Mouse (Mus musculus) heart, adult 11 months (tissue): ENCODE measurements around the gene Ube2s.
"Not testable (repeated sequence)": the region's sequence is repeated elsewhere in the genome, so short reads cannot be mapped to it uniquely, and the experiment has no call there.

Experiments
- DNase-seq: peaks from one replicate; pipeline ENCODE4 v3.0.0; 2022

The Ube2s gene

DNA sequence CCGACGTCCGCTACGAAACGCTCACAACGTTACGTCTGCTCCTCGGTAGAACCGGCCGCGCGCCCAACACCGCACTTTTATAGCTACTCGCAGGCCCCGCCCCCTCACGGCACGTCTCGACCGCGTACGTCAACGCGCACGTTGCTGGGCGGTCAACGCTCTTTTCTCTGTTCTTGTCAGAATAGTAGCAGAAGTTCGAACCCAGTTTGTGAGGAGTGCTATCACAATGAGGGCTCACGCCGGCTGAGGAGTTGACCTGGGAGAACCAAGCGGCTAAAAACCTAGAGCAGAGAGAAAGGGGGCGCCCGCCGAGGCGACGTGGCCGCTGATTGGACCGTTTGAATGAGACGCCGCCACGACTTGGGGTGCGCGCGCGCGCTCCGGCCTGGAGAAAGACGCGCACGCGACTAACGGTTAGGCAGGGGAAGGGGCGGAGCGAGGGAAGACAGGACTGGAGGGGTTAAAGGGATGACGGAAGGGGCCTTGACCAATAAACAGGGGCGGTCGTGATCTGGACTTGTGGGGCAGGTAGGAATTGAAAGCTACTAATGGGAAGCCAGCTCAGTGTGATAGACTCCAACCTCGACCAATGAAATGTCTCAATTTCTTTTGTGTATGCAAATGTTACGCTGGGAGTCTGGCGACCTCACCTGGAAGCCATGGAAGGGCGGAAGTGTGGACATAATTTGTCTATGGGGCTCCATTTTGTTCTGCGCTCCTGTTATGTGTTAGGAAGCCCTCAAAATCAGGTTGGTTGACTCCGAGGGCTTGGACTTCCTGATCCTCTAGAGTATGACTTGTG is at the start of gene Ube2s:
Ube2s (minus strand) TSS at position 288 of the 802 bp plus-strand sequence.
- peak; percentile 100 for DNase-seq

DNA sequence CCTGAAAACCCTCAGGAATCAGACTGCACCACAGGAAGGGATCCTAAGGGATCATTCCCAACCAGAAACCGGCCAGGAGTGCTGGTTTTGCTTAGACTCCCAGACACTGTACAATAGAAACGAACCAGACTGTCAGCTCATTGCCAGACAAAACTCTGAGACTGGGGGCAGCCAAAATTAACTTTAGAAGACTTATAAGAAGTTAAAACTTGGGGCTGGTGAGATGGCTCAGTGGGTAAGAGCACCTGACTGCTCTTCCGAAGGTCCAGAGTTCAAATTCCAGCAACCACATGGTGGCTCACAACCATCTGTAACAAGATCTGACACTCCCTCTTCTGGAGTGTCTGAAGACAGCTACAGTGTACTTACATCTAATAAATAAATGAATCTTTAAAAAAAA is 48.5 kb upstream of the Ube2s start:
- not testable (repeated sequence) for DNase-seq

DNA sequence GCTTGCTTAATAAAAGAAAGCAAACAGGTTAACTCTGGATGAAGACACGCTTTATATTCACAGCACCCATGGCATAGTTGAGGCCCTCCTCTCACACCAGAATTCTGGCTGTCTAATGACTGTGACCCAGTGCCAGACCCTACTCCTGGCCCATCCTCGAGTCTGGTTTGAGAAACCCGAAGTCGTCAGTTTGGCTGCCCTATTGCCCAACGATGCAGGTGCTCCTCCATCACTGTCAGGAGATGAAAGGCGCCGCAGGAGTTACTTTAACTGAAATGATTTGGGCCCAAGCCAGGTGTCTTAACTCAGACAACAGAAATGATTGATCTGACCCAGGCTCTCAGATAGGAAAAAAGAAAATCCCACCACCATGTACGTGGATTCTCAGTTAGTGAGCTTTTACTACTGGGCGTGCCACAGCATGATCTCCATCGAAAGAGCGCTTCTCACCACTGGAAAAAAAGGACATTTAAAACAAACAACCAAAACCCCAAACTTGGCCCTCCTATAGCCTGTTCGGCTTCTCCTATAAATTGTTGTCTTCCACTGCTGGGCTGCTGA is 47.1 kb upstream of the Ube2s start:
- DNase-seq = peak; percentile 82

GRCm38 (mm10) chr7:4857321-4857720 is 44.9 kb upstream of the Ube2s start:
- no peak for DNase-seq

- peak; percentile 74 for DNase-seq
Measured at GRCm38 (mm10) chr7:4856508-4856907, 44.1 kb upstream of the Ube2s start.

- peak; percentile 86 for DNase-seq
Measured at GRCm38 (mm10) chr7:4853613-4854012, 41.2 kb upstream of the Ube2s start.

- peak; percentile 86 for DNase-seq
Measured at GRCm38 (mm10) chr7:4851315-4851688, 38.9 kb upstream of the Ube2s start.

GRCm38 (mm10) chr7:4850621-4851314 is 38.4 kb upstream of the Ube2s start:
- DNase-seq = peak; percentile 87

DNA sequence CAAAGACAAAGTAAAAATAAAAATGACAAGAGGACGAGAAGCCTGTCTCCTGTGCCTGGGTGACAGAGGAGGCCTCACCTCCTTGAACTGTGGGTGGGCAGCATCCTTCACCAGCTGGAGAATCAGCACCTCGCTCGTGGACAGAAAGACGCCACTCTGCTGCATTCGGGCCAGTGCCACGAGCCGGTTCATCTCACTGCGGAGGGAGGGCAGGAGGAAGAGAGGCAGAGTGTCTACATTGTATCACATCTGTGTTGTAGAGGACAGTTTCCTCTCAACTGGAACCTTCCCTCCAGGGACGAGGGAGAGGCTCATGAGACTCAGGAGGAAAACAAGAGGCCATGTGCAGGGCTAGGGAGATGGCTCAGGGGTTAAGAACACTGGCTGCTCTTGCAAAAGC is 37.0 kb upstream of the Ube2s start:
- no peak for DNase-seq

- DNase-seq = peak; percentile 92
Measured at GRCm38 (mm10) chr7:4844917-4845309, 32.5 kb upstream of the Ube2s start.

DNA sequence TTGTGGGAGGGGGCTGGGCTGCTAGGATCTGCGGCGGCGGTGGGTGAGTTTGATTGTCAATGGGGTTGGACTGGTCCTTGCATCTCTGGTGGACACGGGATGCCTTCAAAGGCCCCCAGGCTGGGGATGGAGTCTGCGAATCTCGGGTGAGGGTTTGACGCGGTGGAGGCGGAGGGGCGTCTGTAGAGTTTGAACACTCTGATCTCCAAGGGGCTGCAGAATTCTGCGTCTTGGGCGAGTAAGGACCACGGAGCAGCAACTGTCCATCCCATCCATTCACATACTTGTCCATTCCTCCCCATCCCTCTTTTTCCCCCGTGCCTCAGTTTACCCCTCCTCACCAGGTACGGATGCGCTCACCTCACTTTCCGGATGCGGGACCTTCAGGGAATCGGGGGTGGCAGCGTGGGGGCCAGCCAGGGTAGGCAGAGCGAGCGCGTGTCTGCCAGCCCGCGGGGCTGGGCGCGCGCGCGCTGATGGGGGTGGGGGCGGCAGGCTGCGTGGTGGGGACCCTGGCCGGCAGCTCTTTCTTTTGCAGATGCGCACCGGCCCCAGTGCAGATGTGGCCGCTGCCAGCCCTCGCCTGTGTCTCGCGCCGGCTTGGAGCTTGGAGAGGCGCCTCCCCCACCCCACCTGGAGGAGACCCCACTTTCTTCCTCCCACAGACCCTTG is 32.0 kb upstream of the Ube2s start, which contains the start of gene Shisa7:
Shisa7 (minus strand) TSS at position 452 of the 672 bp plus-strand sequence.
- DNase-seq = no peak

DNA sequence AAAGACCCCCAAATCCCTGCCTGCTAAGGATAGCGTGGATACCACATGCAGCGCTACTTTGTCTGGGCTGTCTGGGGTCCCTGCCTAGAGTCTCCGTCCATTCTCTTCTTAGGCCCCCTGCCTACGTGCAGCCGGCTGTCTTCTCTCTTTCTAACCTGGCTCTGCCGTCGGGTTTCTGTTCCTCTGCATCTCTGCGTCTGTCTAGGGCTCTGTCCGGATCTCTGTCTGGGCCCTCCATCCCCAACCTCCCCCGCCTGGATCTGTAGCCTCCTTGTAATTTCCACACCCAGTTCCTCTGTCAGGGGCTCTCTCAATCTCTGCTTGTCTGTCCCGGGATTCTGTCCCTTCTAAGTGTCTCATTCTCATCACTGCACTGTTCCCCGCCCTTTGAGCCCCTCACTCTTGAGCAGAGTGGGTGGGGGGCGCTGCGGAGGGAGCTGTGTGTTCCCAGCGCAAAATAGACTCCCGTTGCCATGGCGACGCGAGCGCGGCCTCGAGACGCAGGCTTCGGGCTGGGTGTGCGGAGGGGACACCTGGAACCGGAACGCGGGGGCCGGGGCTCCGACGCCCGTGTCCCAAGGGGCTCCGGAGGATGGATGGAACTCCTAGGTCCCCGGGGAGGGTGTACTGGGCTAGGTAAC is 31.3 kb upstream of the Ube2s start:
- peak; percentile 92 for DNase-seq

- DNase-seq = peak; percentile 85
Measured at GRCm38 (mm10) chr7:4842634-4843131, 30.3 kb upstream of the Ube2s start.

DNA sequence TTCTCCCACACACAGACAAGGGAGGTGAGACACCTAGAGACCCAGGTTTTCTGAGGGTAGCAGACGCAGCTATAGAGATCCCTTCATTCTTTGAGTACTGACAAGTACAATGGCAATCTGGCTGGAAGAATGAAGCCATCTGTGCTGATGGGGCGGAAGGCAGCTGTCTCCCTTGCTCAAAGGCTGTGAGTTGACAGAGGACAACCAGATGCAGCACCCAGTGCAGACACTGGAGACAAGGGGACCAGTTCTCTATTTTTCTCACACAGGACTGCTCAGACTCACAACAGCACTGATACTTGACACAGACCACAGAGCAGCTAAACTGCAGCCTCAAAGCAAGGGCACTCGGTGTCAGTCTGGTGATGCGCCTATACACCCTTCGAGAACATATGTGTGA is 29.7 kb upstream of the Ube2s start:
- DNase-seq = no peak

- no peak for DNase-seq
Measured at GRCm38 (mm10) chr7:4837639-4838038, 25.2 kb upstream of the Ube2s start.

- DNase-seq = peak; percentile 92
Measured at GRCm38 (mm10) chr7:4836351-4836792, 24.0 kb upstream of the Ube2s start.

DNA sequence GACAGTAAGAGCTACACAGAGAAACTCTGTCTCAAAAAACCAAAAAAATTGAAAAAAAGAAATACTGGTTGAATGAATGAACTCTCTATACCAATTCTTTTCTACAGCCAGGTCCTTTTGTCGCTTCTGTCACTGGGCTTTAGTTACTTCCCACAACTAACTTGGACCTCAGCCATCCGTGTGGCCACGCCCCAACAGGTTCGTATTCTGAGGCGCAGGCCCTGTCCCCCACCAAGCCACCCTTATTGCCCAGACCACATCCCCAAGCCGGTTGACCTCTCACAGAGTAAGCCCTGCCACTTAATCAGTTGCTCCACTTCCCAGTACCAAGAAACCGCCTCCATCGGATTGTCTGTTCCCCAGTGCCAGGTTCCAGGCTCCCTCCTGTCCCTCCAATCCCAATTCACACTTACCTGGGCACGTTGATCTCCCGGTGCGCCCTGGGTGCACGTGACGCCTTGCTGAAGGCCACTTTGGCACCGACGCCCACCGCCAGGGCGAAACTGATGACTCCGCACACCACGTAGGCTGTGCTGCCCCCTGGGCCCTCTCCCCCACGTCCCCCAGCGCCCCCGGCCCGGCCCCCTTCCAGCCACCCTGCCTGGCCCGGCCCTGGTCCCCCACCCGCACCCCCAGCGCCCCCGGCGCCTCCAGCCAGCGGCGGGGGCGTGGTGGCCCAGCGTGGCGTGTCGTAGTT is 23.4 kb upstream of the Ube2s start:
- DNase-seq = no peak

DNA sequence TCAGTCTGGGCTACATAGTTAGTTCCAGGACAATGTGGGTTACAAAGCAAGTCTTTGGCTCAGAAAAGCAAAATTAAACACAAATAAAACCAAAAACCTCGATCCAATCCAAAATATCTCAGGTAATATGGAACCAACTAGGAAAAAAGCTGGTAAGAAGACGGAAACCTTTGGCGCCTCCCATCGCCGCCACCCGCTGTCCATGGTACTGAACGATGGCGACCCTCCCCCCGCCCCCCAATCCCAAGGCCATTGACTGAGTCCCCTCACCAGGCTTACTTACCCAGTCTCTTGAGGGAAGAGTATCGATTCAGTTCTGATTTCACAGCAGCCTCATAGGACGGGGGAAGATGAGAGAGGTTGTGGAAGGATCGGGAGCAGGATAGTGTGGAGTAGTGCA is 18.1 kb upstream of the Ube2s start:
- no peak for DNase-seq

GRCm38 (mm10) chr7:4825365-4825764 is 13.0 kb upstream of the Ube2s start:
- no peak for DNase-seq

DNA sequence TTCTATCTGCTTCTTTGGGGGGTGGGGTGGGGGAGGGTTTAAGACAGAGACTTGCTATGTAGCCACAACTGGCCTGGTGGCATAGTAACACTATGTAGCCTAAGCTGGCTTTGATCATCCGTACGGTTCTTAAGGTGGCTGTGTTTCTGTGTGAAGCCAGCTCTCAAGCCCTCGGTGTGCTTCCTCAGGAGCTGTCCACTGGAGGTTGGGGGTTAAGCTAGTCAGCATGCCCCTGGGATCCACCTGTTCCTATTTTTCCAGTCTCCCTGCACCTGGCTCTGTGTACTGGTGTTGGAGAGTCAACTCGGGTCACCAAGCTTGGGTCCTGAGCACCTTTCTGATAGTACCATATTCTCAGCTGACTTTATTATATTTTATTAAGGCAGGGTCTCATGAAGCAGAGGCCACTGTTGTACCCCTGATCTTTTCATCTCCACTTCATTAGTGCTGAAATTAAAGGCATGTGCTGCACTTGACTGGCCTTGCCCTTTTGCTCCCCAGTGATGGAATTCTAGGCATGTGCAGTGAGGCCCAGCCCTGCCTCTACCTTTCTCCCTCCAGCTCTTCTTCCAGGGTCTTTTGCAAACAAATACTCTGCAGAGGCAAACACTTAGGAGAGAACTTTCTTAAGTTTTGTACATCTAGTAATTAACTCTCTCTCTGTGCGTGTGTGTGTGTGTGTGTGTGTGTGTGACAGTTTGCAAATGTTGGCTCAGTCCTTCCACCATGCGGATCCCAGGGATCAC is 9.9 kb upstream of the Ube2s start:
- DNase-seq = no peak

- no peak for DNase-seq
Measured at GRCm38 (mm10) chr7:4821690-4822089, 9.3 kb upstream of the Ube2s start.
